Mouse (Mus musculus) kidney, adult 9 months (tissue): ENCODE data around the gene Lenep.
A peak's percentile ranks its signal among the peaks of the same experiment; 100 is the strongest.

Source experiments
- DNase-seq: peaks from one replicate; pipeline ENCODE4 v3.0.0; 2022

The Lenep gene

DNA sequence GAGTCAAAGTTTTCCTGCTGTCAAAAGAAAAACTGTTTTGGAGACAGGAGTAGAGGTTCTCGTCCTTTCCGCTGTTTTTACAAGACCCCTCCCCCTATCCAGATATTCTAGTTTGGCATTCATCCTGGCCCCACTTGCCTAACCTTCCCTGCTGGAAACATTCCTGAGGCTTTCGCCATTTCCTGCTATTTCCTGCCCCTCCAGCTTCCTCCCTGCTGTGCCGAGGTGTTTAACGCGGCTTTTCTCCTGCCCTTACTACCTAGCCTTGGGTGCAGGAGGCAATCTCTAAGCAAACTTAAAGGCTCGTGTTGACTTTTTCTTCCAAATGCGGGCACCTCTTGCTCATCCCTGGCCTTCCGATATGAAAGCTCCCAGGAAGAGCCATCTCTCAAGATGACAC is 17.0 kb upstream of the Lenep start:
- peak; percentile 77 for DNase-seq

DNA sequence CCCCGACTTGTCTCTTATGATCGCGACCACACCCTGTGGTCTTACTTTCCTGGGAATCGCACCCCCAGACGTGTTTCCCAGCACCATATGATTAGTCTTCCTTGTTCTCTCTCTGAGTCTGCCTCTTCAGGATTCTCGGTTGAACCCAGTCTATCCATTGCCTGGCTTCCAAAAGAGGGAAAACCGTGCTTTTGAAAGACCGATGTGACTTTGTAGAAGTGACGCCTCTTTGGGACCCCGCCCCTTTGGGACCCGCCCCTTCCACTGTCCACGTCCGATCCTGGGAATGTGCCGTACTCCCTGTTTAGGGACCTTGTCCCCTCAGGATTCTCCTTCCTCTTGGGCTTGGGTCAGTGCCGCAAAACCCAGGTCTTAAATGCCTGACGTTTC is 16.3 kb upstream of the Lenep start:
- DNase-seq = peak; percentile 86

DNA sequence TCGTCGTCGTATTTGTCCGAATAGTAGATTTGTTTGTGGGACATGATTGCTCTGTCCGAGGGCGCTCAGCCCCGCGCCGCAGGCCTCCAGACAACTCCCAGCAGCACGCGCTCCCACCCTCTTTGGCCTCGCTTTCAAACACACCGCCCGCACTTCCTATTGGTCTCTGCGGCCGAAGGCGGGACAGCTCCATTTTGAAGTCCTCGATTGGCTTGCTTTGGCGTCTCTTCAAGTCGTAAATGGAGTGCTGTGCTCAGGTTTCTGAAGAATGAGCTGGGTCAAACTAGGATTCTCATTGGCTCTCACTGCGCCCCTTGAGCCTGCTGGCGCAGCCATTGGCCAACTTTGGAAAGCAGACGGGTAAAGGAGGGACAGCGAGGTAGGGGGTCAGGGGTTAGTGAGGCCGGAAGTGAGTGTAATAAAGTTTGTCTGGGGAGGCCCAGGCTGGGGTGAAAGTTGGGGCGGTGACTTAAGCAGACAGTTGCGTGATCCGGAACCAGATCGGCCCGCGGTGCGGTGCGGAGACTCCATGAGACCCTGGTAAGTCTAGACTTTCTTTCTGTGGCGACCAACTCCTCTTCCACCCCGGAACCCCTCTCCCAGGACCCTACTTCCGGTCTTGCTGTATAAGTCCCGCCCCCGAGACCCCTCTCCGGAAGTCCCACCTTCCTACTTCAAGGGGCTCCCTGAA is 15.7 kb upstream of the Lenep start, which contains the start of the genes Cks1b and Shc1:
Cks1b (minus strand) TSS at position 214 of the 691 bp plus-strand sequence.
Shc1 (plus strand) TSS at position 274 of the 691 bp plus-strand sequence.
- peak; percentile 99 for DNase-seq

DNA sequence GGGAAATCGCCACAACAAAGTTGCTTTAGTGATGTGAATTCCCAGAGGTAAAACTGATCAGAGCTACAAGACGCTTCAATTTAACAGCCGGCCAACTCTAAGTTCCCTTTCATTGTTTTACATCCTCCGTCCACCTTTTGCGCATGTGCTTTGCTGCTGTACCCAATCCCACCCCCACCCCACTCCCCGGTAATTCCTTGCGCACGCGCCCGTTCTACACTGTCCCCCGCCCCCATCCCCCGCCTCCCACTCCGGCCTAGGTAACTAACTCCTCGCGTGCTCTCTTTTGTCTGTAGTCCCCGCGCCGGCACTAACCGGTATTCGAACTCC is 15.2 kb upstream of the Lenep start:
- no peak for DNase-seq

DNA sequence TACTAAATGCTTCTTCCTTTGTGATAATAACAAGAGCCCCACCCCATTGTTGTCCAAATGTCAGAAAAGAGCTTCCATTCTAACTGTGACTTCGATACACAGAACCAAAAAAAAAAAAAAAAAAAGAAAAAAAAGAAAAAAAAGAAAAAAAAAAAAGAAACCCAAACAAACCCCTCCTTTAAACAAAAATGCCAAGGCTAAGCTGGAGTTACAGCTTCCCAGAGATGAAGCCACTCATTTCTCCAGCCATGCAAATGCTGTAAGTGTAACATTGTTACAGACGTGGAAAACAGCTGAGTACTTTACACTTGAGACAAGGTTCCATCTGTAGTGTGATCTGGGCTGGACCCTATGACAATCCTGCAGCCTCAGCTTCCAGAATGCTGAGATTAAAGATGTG is 14.5 kb upstream of the Lenep start:
- DNase-seq = no peak

GRCm38 (mm10) chr3:89416158-89416557 is 13.6 kb upstream of the Lenep start:
- DNase-seq = no peak

DNA sequence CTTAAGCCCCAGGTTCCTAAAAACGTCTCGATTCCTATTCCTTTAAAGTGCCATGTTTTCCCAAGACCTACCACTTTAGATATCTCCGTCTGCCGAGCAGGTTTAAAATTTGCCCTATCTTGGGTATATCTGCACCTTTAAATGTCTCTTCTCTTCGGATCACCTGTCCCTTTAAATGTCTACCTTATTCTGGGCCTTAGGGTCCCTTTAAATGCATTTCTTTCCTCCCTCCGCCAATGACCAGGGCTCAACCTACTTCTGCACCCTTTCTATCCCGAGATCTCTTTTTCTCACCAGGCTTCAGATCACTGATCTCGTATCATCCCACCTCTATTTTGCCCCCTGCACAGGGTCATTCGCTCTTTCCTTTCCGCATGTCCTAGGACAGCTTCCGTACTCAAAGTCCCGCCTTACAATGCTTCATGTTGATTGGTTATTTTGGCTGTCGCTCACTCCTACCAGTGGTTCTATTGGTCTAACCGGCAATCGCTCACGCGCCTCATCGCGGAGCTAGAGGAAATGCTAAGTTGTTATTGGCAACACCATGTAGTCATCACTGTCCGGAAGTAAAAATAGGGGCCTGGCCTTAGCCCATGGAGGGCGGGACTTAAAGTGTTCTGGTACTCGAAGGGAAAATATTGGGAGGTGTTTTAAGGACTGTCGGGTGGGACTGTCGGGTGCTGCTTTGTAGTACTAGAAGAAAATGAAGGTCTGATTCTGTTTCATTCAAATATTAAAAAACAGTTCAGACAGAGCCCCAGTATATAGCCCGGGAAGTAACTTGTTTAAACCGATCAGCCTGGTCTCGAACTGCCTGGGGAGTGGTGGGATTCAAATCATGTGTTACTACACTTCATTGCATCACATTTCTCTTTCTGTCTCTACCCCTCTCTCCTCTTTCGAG is 9.1 kb upstream of the Lenep start, which contains the start of gene Flad1:
Flad1 (minus strand) TSS at position 381 of the 904 bp plus-strand sequence.
- peak; percentile 100 for DNase-seq

GRCm38 (mm10) chr3:89410864-89411263 is 8.3 kb upstream of the Lenep start:
- DNase-seq = no peak

- no peak for DNase-seq
Measured at GRCm38 (mm10) chr3:89409701-89410100, 7.1 kb upstream of the Lenep start.

DNA sequence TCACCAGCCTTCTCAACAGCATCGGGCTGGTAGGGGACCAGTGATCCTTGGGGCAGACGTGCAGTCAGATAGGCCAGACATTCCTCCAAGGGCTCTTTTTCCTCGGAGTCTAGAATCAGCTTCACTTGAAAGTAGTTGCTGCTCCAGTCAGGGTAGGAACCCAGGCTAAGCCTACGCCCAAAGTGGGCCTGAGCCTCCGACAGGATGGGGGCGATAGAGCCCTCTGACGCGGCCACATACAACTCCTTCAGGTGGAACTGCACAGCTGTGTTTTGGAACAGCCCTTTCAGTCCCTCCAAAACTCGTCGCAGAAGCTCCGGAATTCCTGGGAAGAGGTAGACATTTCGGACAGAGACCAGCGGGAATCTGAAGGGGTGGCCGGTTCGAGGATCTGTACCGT is 5.9 kb upstream of the Lenep start:
- no peak for DNase-seq

DNA sequence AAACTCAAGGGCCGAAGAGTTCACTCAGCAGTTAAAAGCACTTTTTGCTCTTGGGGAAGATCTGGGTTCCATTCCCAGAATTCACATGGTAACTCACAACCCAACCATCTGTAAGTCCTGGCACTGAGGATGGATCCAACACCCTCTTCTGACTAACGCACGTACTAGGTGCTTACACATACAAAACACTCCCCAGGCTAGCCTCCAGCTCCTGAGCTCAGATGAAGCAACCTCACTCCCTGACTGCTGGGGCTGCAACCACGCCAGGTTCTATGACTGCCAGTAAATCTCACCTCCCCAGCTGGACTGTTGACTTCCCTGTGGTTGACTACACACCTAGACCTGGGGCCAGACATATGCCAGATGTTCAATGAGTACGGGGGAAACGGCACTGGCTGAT is 4.3 kb upstream of the Lenep start:
- no peak for DNase-seq

DNA sequence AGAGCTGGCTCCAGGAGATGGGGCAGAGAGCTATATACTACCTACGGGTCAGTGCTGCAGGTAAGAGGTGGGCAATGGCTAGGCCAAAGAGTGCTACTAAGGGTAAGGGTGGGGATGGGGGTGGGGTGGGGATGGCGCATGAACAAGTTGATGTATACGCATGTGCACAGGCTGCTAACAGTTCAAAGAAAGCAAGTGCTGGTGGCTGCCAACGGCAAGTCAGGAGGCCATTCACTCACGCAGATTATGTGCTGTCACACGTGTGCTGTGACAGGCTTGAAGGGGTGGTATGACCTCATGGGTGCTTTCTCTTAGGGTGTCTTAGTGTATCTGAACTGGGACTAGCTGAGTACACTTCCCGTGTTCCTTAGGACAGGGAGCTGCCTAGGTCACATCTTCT is 1.3 kb downstream of the Lenep start:
- no peak for DNase-seq

GRCm38 (mm10) chr3:89396654-89397005 is 6.0 kb downstream of the Lenep start:
- no peak for DNase-seq

DNA sequence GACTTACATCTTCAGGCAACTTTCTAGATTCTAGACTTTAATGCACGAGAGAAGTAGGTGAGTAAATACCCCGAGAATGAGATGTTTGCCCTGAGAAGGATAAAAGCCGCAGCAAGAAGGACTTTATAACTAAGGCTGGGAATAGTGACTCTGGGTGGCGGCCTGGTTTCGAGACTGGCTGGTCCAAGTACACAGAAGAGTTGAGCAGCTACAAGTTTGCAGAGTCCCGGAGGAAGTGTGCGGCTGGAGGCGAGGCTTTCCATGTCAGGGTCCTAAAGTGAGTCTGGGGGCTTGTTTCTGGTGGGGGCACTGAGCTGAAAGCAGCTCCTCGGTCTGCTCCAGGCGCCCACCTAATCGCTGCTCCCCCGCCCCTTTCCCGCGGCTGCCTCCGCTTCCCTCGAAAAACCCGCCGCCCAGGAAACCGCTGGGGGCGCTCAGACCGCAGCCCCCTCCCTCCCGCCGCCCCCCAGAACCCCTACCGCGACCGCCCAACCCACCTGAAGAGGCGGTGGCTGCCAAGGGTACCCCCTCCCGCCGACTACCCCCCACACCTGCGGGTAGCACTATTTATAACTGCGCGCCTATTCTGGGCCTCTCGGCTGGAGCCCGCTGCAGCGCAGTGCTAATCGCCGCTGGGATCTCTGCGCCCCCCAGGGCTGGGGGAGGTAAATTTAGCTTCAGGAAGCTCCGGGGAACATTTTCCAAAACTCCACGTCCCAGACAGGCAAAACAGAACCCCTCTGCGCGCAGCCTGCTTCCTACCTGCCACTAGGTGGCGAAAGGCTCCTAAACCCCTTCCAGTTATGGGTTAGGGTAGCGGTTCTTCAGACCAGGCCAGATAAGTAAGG is 6.6 kb downstream of the Lenep start:
- DNase-seq = peak; percentile 86

DNA sequence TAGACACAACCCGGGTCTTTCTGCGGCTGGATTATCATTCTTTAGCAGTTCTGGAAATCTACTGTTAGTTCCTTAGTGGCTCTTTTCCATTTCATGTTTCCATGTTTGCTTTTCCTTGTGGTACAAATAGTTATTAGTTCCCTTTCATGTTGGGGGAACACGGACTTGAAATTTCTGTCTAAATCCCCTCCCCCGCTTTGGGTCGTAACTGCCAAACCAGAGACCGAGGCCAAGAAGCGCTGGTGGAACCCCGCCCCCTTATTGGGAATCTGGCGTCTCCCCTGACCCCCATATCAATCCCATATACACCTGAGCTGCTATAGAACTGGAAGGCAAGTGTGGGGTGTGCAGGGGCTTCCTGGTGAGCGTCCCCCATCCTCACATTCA is 7.2 kb downstream of the Lenep start:
- DNase-seq = peak; percentile 47

GRCm38 (mm10) chr3:89394894-89395256 is 7.7 kb downstream of the Lenep start:
- DNase-seq = peak; percentile 94

GRCm38 (mm10) chr3:89394006-89394893 is 8.3 kb downstream of the Lenep start, which contains the start of gene Zbtb7b:
TSS of gene Zbtb7b (minus strand) at chr3:89394776.
- peak; percentile 94 for DNase-seq

DNA sequence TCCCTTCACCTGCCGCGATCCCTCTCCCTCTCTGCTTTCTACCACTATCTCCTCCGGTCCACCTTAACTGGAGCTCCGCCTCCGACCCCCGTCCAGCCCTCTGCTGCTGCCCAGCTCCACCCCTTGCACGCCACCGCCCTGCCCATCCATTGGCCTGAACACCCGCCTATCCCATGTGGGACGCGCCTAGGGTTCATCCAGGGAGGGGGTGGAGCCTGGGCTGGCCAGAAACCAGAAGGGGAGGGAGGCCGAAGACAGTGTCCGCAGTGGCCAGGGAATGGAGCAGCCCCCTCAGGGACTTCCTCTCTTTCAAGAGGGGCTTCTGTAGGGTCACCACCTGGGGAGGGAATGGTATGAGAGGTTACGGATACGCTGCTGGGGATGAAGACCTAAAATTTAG is 9.0 kb downstream of the Lenep start:
- peak; percentile 99 for DNase-seq

GRCm38 (mm10) chr3:89392871-89393311 is 9.7 kb downstream of the Lenep start:
- peak; percentile 60 for DNase-seq

GRCm38 (mm10) chr3:89391663-89392511 is 10.7 kb downstream of the Lenep start:
- peak; percentile 80 for DNase-seq
